ENCODE assay signal across 30 mouse cellular contexts in the genomic region with DNA sequence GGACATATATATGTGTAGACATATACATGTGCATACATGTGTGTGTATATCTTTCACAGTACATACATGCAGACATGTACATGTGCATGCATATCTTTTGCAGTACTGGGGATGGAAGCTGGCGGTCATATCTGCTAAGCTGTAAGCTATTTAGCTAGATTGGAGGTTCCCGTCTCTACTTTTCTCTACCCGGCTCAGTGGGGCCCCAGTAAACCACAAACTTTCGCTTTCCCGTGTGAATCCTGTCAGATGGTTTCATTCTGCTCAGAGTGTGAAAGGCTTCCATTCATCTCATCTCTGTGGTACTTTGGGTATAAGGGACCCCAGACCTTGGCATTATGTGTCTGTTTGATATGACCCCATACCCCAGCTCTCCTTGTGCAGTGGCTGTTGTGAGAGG. TPM values are rescaled to one million over a fixed set of nuclear protein-coding genes. Genes with fewer than 3 reads are reported as not detected.
A peak's percentile ranks its signal among the peaks of the same experiment; 100 is the strongest.
DNase-seq lines count a peak whose midpoint lies in the region; ATAC-seq and TF ChIP-seq lines count a peak whose summit lies in the region.
"Had no signal": no experiment of that assay in that cellular context is flagged by ENCODE, and none has a peak within 500 bp of the region (broad histone marks: within the 10 kb centered on the region; RNA-seq: fewer than 3 reads in every experiment).

No protein-coding gene starts in this region.

- no peak for TF ChIP-seq CTCF in thymus, adult 2 months (IDR thresholded peaks at IDR 0.05; ENCODE audit: borderline replicate concordance, control insufficient read depth, extremely low read depth, insufficient read depth, low read length, poor library complexity)

- H3K9ac ChIP-seq in forebrain, embryonic 16.5 days (replicated peaks; ENCODE audit: low read depth, low read length), result no peak overlapping the region
- H3K9ac ChIP-seq: embryonic facial prominence, embryonic 13.5 days; forebrain, embryonic 13.5 days; heart, embryonic 12.5 days; heart, embryonic 15.5 days; hindbrain, embryonic 14.5 days had no signal

- no peaks in the 10 kb centered on the region for H3K27me3 ChIP-seq in thymus, adult 2 months (ENCODE audit: control insufficient read depth, insufficient read depth, low read length)
- H3K27me3 ChIP-seq in forebrain, embryonic 16.5 days (replicated peaks; ENCODE audit: control insufficient read depth, insufficient read depth, low read length), result no peaks in the 10 kb centered on the region
- H3K27me3 ChIP-seq: forebrain, embryonic 13.5 days had no signal

- WGBS in thymus, adult 2 months, result 2% methylated on average over 5 of the region's 5 CpGs
- WGBS in forebrain, embryonic 16.5 days, result 82% methylated on average over 5 of the region's 5 CpGs

- DNase-seq in thymus, adult 2 months, result peak; percentile 27
- DNase-seq in thymus, adult 18-20 months, result no peak
- DNase-seq in thymus, postnatal 14 days, result peak; percentile 56
- peak; percentile 57 for DNase-seq in thymus, postnatal 4 days
- no peak for DNase-seq in cerebellum, adult 8-10 months
- DNase-seq: adrenal gland, adult 2 months; adrenal gland, postnatal 14 days; cerebellum, adult 11 months; cerebellum, adult 2 months; cerebellum, postnatal 10 days; cerebellum, postnatal 36 days; embryo, embryonic 11 days; gastrocnemius, postnatal 10 days; heart, adult 11 months; heart, postnatal 14 days; heart, postnatal 4 days had no signal

- peaks cover 4% of the 10 kb centered on the region for H3K4me1 ChIP-seq in thymus, adult 2 months (replicated peaks; ENCODE audit: control insufficient read depth, insufficient read depth, low read length)
- H3K4me1 ChIP-seq in forebrain, embryonic 16.5 days (replicated peaks; ENCODE audit: control insufficient read depth, insufficient read depth, low read length), result peaks cover 18% of the 10 kb centered on the region
- H3K4me1 ChIP-seq: heart, embryonic 15.5 days had no signal

- no peak for ATAC-seq in forebrain, embryonic 16.5 days
- ATAC-seq: CD4-positive, CD25-positive, alpha-beta regulatory T cell, adult 4 months; forebrain, embryonic 13.5 days; hindbrain, postnatal 0 days; inflammation-experienced regulatory T-cells, adult 6 months had no signal

- no peaks in the 10 kb centered on the region for H3K36me3 ChIP-seq in thymus, adult 2 months (ENCODE audit: control insufficient read depth, insufficient read depth, low read length)
- no peaks in the 10 kb centered on the region for H3K36me3 ChIP-seq in forebrain, embryonic 16.5 days (ENCODE audit: control insufficient read depth, insufficient read depth)
- H3K36me3 ChIP-seq: embryonic facial prominence, embryonic 10.5 days; embryonic facial prominence, embryonic 13.5 days; heart, embryonic 12.5 days; heart, embryonic 15.5 days had no signal

- H3K4me3 ChIP-seq in thymus, adult 2 months (ENCODE audit: control insufficient read depth, insufficient read depth, low read length), result no peak overlapping the region
- no peak overlapping the region for H3K4me3 ChIP-seq in forebrain, embryonic 16.5 days (replicated peaks; ENCODE audit: low read length)
- H3K4me3 ChIP-seq: embryonic facial prominence, embryonic 10.5 days; embryonic facial prominence, embryonic 13.5 days; erythroblast, embryonic 14.5 days; forebrain, embryonic 13.5 days; heart, embryonic 12.5 days; heart, embryonic 15.5 days had no signal

- no peak overlapping the region for H3K4me2 ChIP-seq in forebrain, embryonic 16.5 days (ENCODE audit: low read length)
- H3K4me2 ChIP-seq: embryonic facial prominence, embryonic 13.5 days; forebrain, embryonic 13.5 days; heart, embryonic 12.5 days; heart, embryonic 15.5 days; hindbrain, embryonic 14.5 days had no signal

- H3K27ac ChIP-seq in thymus, adult 2 months (ENCODE audit: control insufficient read depth, insufficient read depth, low read length), result no peak overlapping the region
- H3K27ac ChIP-seq in forebrain, embryonic 16.5 days (ENCODE audit: low read length), result no peak overlapping the region
- H3K27ac ChIP-seq: embryonic facial prominence, embryonic 10.5 days; embryonic facial prominence, embryonic 13.5 days; forebrain, embryonic 13.5 days; heart, embryonic 15.5 days; hindbrain, embryonic 14.5 days; hindbrain, postnatal 0 days had no signal

- TF ChIP-seq POLR2A in thymus, adult 2 months (IDR thresholded peaks at IDR 0.05; ENCODE audit: control insufficient read depth, extremely low read depth, insufficient read depth, low read length, poor library complexity), result no peak

- no peaks in the 10 kb centered on the region for H3K9me3 ChIP-seq in forebrain, embryonic 16.5 days (ENCODE audit: control insufficient read depth, low read length)
- H3K9me3 ChIP-seq: embryonic facial prominence, embryonic 10.5 days; embryonic facial prominence, embryonic 13.5 days; forebrain, embryonic 13.5 days; heart, embryonic 12.5 days; heart, embryonic 15.5 days had no signal

RNA-seq across cellular contexts. Expression of a gene that starts 46.4 kb away (rescaled TPM):
- not detected in 2 replicates for polyA plus RNA-seq in thymus, adult 2 months (2012; rRNA removed)
- polyA plus RNA-seq in forebrain, embryonic 16.5 days (2015; fragmentation: Nextera tagmentation; extraction: Ambion mirVana), result not detected in 2 replicates
- polyA plus RNA-seq: adrenal gland, adult 2 months; C2C12; CD4-positive, CD25-positive, alpha-beta regulatory T cell, adult 4 months; cerebellum, adult 2 months; cortical plate, adult 2 months; embryonic facial prominence, embryonic 10.5 days; embryonic facial prominence, embryonic 13.5 days; erythroblast, embryonic 14.5 days; forebrain, embryonic 13.5 days; heart, embryonic 12.5 days; heart, embryonic 15.5 days; hindbrain, embryonic 11.5 days; hindbrain, embryonic 14.5 days; hindbrain, postnatal 0 days; inflammation-experienced regulatory T-cells, adult 6 months had no signal

Comparison
In these comparisons a context has a peak if more than half of its experiments do, and no peak if none do; other contexts are left out.
1. DNase-seq: peak in thymus, adult 2 months (single experiment), thymus, postnatal 14 days (single experiment) and thymus, postnatal 4 days (single experiment); none in thymus, adult 18-20 months (0 of 2) and cerebellum, adult 8-10 months (single experiment).